Mouse (Mus musculus): ENCODE results near the gene Zfp91. TPM values are rescaled to one million over a fixed set of nuclear protein-coding genes. Genes with fewer than 3 reads are reported as not detected.

The Zfp91 gene
- polyA plus RNA-seq, 1 experiment: 24.6 TPM

Other genes starting within 250 kb of the Zfp91 start
- gene Gm4952, start 196.2 kb downstream of the Zfp91 start, polyA plus RNA-seq (2012; rRNA removed): 0.08 and 0.19 TPM in 2 replicates
- gene Glyat, start 162.8 kb downstream of the Zfp91 start, polyA plus RNA-seq (2012; rRNA removed): 0.07 and 0.22 TPM in 2 replicates
- gene Olfr1442, start 125.7 kb downstream of the Zfp91 start, polyA plus RNA-seq (2012; rRNA removed): 0.09 TPM in 1 of 2 replicates, not detected in the other
- not detected in 2 replicates for gene Olfr1443, start 118.0 kb downstream of the Zfp91 start, polyA plus RNA-seq (2012; rRNA removed)
- 0.72 and 1.3 TPM in 2 replicates for gene Keg1, start 100.3 kb downstream of the Zfp91 start, polyA plus RNA-seq (2012; rRNA removed)
- 0.57 and 1.2 TPM in 2 replicates for gene Cntf, start 30.5 kb downstream of the Zfp91 start, polyA plus RNA-seq (2012; rRNA removed)
- 6.1 and 8.2 TPM in 2 replicates for gene Lpxn, start 67 bp upstream of the Zfp91 start, polyA plus RNA-seq (2012; rRNA removed)
- not detected in 2 replicates for gene Gm5244, start 50.6 kb upstream of the Zfp91 start, polyA plus RNA-seq (2012; rRNA removed)
- gene Olfr1444, start 61.2 kb upstream of the Zfp91 start, polyA plus RNA-seq (2012; rRNA removed): not detected in 2 replicates
- gene Olfr1445, start 87.7 kb upstream of the Zfp91 start, polyA plus RNA-seq (2012; rRNA removed): not detected in 2 replicates
- gene Olfr1446, start 97.4 kb upstream of the Zfp91 start, polyA plus RNA-seq (2012; rRNA removed): not detected in 2 replicates
- not detected in 2 replicates for gene Olfr1447, start 107.6 kb upstream of the Zfp91 start, polyA plus RNA-seq (2012; rRNA removed)
- not detected in 2 replicates for gene Olfr1448, start 128.3 kb upstream of the Zfp91 start, polyA plus RNA-seq (2012; rRNA removed)
- gene Olfr1449, start 134.7 kb upstream of the Zfp91 start, polyA plus RNA-seq (2012; rRNA removed): not detected in 2 replicates
- not detected in 2 replicates for gene Olfr1450, start 154.1 kb upstream of the Zfp91 start, polyA plus RNA-seq (2012; rRNA removed)
- not detected in 2 replicates for gene Olfr1451, start 198.9 kb upstream of the Zfp91 start, polyA plus RNA-seq (2012; rRNA removed)
- not detected in 2 replicates for gene Olfr1453, start 232.2 kb upstream of the Zfp91 start, polyA plus RNA-seq (2012; rRNA removed)

Measured in gonadal fat pad, adult 2 months (tissue).